Mouse (Mus musculus): ENCODE data around the gene Ptprh. TPM values are rescaled to one million over a fixed set of nuclear protein-coding genes. Genes with fewer than 3 reads are reported as not detected.

Gene Ptprh
- polyA plus RNA-seq (2015; fragmentation: Nextera tagmentation; extraction: Ambion mirVana) = not detected in 2 replicates

DNA sequence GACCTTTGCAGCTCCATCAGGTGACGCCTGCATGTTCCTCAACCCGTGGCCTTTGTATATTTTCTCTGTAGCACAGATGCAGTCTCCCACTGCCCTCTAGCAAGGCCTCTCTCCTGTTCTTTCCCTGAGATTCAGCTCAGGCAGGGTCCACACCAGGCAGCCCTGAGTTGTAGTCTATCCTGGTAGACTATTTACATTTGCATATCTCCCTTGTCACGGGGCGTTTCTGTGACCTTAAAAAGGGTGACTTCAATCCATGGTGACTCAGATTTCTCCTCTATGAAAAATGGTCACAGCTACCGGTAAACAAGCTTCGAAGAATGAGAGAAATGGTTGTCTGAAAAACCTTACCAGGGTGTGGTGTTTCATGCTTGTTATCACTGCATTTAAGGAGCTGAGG, at the start of gene Ptprh:
Gene Ptprh, minus strand, starts transcription at position 169 of the 400 bp plus-strand sequence.
- no peak for DNase-seq (ENCODE audit: low spot score)

DNA sequence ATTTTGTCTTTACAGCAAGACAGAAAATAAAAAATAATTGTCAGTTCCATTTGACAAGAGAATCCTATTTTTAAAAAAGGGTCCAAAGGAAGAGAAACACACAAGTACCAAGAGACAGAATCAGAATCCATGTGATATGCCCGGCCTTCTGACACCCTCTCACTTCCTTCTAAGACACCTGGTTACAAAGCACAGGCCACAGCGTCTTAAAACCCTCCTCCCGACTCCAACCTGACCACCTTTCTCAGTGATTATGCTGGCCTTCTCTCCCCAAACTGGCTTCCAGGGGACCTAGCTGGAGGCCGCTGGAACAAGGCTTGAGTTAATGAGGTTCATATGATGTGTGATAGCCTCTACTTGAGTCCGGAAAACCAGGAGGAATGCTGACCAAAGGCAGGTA, 49.5 kb upstream of the Ptprh start:
- peak; percentile 26 for DNase-seq (ENCODE audit: low spot score)

DNA sequence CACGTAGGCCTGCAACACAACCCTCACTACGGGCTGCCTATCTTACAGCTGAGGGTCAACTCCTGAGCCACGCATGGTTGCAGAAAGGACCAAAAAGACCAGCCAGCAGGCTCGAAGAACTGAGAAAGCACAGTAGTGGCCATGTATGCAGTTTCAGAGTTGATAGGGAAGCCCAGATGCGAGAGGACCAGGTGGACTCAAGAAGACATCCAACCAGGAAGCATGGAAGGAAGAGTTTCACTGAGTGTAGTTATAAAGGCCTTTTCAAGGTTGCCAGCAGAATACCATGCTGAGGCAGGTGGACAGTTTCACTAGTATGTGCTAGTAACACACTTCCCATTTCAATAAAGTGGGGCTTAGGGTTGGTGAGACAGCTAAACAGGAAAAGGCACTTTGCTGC, 48.9 kb upstream of the Ptprh start:
- DNase-seq (ENCODE audit: low spot score) = no peak

DNA sequence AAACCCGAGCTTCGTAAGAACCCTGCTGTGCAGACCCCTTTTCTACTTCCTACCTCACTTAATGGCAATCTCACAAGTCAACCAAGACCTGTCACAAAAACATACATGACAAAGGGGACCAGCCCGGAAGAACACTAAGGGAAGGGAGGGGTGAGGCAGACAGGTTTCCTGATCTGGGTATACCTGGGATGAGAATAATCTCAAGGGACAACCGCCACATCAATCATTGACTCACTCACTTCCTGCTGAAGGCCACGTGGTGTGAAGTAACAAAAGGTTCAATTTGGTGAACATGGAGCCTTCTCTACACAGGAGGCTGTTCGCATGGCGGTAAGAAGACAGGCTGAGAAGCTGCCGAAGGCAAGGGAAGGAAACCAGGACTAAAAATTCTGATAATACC, 47.7 kb upstream of the Ptprh start:
- peak; percentile 68 for DNase-seq (ENCODE audit: low spot score)

DNA sequence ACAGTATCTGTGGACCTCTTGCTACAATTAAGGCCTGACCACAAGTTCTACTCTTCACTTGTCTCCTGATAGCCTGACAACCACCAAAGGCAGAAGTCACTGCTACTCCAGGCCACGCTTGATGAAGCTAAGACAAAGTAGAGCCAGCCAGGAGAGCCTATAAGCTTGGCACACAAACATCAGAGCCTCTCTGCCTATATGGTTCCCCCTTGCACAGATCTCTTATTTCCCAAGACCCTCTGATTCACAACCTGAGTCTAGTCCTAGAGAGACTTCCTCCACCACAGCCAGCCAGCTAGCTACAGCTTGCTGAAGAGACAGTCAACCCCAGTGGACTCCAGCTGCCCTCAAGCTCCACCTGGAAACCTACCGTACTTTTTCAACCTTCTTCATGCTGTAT, 44.2 kb upstream of the Ptprh start:
- no peak for DNase-seq (ENCODE audit: low spot score)

DNA sequence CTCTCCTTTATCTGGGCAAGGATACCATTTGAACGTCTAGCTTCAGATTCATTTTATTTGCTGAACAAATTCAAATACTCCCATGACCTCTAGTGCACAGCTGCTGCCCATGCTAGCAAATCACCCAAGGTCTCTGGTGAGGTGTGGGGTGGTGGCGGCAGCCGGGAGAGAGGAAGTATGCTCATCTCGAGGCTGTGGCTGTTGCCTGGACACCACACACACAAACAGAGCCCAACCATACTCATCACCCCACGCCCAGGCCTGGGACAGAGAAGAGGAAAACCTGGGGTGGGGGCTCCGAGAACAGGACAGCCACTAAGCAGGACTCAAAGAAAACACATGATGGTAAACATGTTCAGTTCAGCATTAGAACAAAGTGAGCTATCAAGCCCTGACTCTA, 43.5 kb upstream of the Ptprh start:
- DNase-seq (ENCODE audit: low spot score) = no peak

DNA sequence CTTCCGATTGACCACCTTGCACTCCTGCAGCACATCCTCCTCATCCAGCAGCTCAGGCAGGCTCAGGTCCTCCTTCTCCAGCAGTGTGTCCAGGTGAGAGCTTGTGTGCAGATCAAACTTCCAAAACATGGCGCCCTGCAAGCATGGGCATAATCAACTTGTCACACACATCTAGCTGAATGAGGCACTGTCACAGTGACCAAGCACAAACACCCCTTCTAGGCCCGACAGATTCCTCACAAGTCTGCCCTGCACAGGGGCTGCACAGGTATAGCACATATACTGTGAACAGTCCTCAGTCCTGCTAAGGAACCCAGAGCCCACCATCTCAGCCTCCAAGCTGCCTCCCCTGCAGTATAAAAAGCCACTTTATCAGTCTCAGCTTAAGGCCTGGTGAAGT, 43.0 kb upstream of the Ptprh start:
- no peak for DNase-seq (ENCODE audit: low spot score)

DNA sequence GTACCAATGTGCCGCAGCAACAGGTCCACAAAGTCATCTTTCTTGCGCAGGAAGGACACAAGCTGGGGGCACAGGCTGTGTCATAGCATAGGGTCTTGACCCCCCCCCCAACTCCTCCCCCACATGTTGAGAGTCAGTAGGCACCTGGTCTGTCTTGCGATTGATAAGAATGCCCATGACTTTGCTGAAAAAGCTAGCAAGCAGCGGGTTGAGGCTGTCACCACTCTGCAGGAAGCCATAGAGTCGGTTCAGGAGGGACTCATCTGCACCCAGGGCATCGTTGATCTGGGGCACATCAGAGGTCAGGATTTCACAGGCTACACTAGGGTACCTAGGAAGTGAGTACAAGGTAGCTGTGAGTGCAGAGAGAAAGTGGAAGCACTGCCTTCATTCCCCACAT, 39.4 kb upstream of the Ptprh start:
- DNase-seq (ENCODE audit: low spot score) = no peak

DNA sequence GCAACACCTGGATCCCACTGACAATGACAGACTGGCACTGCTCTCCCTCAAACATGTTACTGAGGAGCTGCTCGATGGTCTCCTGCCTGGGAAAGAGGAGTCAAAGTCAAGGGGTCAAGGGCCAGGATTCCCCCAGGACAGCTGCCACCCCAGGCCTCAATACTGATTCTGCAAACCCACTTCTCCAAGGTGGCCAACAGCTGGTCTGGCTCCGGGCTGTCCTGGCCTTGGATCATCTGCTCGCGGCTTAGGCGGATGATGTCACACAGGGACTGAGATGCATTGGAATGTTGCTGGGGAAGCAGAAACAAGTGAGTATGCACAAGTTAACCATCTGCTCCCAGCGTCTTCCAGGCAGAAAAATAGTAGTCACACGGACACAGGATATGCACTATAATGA, 38.1 kb upstream of the Ptprh start:
- DNase-seq (ENCODE audit: low spot score) = no peak

DNA sequence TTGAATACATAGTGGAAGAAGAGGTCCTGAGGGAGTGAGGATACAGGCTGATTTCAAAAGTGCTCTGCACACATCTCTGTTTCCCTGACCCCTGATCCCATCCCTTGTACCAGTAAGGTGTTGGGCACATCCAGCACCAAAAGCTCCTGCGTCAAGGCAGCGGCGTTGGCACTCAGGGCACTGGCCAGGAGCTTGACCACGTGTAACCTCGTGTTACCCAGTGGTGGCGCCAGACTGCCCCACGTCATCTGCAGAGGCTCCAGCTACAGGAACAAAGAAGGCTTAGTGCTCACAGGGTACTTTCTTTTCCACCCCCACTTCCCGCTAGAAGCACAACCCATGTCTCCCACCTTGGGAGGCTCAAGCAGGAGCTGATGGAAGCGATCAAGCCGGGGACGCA, 37.3 kb upstream of the Ptprh start:
- no peak for DNase-seq (ENCODE audit: low spot score)

DNA sequence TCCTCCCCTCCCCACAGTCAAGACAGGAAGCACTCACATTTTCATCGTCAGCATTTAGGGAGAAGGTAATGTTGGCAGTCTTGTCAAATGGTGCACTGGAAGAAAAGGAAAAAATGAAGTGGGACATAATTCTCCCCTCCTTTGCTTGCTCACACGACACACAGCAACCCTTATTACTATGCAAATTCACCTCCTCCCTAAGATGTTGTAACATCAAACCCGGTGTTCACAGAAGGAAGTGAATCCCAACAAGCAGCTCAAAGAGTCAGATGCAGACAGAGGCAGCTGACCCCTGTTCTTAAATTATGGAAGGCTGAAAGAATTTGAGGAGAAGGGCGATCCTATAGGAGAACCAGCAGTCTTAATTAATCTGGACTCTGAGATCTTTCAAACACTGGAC, 32.3 kb upstream of the Ptprh start:
- DNase-seq (ENCODE audit: low spot score) = no peak

DNA sequence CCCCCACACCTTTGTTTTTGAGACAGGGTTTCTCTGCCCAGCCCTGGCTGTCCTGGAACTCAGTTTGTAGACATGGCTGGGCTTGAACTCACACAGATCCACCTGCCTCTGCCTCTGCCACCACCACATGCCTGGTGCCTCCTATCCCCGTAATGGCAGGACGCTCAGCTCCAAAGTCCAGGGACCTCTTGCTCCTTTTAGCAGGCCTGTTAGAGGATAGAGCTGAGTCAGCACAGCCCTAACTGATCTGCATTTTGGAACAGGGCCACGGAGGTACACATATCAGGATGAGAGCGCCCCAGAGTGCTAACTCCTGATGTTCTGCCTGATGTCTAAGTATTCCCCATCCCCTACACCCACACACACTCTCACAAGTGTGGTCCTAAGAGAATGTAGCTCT, 27.2 kb upstream of the Ptprh start, which contains the start of gene Tmem86b:
Gene Tmem86b, minus strand, starts transcription at position 392 of the 400 bp plus-strand sequence.
- no peak for DNase-seq (ENCODE audit: low spot score)

DNA sequence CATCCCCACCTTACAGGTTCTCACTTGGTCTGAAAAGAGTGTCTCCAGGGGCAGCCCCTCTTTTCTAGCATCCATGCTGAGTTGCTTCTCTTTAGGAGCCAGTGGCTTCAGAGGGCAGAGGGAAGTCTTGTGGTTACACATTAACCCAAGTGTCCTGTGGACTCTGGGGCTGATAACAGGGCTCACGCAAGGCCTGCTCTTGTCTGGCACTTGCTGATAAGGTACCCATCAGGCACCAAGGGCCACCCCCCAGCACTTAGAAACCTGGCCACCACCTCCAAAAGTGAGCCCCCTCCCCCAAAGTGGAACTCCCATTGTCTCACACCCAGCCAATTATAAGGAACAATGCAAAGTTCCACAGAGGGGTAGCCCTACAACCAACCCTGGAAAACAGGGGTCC, 26.4 kb upstream of the Ptprh start:
- no peak for DNase-seq (ENCODE audit: low spot score)

DNA sequence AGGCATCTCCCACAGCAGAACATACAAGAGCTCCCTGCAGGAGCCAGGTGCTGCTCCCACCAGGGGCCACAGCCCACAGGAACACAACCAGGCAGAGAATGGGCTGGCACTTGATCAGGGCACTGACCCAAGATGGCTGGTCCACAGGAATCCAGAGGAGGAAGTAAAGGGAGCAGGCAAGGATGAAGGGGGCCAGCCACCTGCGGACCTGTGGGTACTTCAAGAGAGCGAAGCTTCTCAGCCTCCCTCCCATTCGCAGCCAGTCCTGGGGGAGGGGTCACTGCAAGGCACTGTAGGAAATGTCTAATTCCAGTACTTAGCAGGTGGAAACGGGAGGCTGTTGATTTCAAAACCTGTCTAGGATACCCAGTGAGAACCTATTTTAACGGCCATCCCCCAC, 25.7 kb upstream of the Ptprh start:
- no peak for DNase-seq (ENCODE audit: low spot score)

DNA sequence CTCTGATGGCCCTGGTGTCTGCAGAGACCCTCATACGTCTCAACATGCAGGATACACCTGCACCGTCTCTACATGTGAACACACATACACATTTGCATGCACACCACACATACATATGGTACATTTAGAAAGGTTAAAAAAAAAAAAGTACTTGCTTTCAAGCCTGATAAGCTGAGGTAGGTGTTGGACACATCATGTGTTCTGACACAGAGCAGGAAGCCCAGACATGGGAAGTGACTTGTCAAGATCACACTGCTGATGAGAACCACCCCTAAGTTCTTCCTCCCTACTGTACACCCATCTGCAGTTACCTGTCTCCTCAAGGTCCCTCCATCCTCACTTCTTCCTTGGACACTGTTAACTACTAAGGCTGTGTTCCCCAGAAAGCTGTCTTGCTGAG, 22.1 kb upstream of the Ptprh start:
- DNase-seq (ENCODE audit: low spot score) = no peak

DNA sequence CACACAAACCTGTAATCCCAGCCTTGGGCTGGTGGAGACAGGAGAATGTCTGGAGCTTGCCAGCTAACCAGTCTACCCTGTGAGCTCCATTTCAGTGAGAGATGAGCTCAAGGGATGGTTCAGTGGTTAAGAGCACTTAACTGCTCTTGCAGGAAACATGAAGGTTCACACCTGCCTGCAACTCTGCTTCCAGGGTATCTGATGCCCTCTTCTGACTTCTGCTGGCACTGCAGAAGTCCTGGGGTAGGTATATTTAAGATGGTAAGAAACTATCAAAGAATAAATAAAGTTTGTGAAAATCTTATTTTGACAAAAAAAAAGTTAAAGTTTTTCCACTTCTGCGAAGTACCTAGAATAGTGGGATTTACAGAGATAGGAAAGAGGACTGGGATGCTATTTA, 20.5 kb upstream of the Ptprh start:
- peak; percentile 42 for DNase-seq (ENCODE audit: low spot score)

DNA sequence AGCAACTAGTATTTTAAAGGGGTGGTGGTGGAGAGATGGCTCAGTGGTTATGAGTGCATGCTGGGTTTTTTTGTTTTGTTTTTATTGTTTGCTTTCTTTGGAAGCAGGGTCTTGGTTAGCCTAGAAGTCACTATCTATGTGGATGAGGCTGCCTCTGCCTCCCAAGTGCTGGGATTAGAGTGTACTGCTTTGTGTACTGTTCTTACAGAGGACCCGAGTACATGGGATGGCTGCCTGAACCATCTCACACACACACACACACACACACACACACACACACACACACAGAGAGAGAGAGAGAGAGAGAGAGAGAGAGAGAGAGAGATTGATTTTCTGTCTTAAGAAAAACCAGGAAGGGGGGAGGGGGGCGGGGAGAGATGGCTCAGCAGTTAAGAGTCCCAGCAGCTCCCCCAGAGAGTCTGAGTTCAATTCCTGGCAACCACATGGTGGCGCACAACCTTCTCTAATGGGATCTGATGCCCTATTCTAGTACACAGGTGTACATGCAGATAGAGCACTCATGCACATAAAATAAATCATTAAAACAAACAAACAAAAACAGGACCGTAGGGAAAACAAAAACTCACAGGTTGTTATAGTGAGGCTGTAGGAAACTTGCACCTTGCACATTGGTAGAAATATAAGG, 19.8 kb upstream of the Ptprh start:
- DNase-seq (ENCODE audit: low spot score) = peak; percentile 75

DNA sequence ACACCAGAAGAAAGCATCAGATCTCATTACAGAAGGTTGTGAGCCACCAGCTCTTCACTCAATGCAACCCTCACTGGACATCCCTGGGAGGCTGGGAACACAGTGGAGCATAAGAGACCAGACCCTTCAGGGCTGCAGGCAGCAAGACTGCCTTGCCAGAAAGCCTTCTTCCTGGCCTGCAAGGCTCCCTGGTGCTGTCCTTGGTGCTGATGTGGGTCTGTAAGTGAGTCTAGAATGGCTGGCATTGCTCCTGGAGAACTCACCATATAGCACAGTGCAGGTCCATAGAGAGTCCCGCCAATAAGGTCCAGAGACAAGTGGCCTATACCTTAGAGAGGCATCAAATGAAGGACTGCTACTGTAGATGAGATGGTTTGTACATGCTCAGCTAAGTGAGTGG, 16.1 kb upstream of the Ptprh start:
- peak; percentile 62 for DNase-seq (ENCODE audit: low spot score)

DNA sequence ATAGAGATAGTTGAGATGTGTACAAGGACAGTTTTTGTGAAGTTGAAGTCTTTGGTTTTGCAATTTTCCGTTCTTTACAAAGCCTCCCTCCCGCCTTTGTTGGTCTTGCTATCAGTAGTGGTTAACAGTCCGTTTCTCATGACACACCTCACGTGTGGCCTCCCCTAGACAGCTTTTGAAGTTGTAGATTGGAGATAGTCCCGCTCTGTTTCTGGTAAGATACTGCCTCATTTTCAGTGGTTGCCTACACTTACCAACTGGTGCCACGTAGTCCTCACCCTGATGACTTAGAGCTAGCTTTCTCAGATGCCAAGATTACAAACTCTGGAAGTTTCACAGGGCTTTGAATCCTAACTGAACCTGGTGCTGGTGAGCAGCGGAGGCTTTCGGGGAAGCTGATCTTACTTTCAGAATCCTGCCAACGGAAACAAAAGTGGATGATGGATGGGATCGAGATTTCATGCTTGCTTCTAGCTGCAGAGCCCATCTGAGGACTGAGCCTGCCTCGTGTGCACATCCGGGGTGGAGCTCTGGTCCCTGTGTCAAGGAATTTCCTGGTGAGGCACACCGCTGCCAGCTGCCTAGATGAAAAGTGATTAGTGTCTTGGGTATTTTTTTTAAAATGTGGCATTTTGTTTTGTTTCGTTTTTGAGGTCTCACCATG, 10.0 kb upstream of the Ptprh start:
- peak; percentile 58 for DNase-seq (ENCODE audit: low spot score)

DNA sequence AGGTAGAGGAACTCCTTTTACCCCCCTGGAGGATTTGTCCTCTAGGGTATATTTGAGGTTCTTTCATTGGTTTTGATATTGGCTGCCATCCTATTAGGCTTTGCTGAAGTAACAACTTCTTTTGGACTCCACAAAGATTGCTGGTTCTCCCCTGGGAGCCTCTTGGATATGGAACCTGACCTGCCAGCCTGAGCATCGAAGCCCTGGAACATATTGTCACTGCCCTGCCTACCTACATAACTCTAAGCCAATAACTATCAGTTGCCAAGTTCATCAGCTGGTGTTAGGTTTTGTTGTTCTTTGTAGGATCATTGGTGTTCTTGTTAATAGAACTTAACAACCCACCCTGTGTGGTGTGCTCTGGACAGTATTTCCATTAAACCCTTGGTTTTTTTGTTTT, 9.1 kb upstream of the Ptprh start:
- no peak for DNase-seq (ENCODE audit: low spot score)

DNA sequence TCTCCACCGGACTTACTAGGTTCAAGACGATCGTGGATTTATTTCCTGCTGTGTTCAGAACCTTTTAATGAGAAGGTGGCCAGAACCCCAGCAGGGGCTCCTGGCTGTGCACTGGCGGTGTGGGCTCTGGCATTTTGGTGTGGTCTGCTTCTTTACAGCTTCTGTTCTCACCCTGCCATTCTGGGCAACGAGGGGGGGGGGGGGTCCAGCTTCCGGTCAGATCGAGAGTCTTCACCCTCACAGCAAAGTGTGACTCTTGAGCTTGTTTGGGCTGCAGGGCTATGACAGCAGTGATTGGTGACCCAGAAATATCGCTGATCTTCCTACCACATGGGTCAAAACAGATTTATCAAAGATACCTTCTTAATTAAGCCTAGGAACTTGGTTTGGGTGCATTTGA, 8.5 kb upstream of the Ptprh start:
- no peak for DNase-seq (ENCODE audit: low spot score)

DNA sequence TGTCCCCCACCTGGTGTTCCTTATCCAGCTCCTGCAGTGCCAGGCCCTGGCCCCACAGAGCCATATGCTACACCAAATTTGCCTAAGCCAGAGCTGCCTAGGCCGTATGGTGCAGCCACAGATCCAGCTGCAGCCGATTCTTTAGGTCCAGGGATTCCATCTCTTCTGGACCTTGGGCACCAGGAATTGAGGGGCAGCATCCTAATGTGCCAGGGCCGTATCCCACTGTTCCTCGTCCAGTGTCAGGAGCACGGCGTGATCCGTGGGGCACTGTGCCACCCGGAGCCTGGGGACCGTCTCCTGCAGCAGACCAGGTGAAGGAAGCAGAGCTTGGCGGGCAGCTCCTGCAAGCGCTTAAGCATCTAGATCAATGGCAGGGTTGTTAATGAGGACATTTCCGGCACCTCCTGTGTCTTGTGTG, 8.1 kb upstream of the Ptprh start:
- DNase-seq (ENCODE audit: low spot score) = no peak

DNA sequence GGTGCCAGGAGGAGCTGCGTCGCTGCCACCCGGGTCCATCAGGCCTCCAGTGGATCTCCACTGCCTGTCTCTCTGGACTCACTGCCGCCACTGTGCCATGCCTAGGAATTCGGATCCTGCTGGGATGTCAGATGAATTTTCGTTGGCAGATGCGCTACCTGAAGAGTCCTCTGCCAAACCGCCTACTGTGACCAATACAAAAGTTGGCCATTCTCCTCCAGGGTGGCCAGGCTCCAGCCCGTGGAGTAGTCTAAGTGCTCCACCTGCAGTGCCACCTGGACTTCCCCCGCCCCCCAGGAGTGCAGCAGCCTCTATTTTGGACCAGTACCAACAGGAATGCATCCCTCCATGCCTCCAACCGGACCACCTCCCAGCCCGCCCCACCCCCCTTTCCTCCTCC, 7.7 kb upstream of the Ptprh start:
- no peak for DNase-seq (ENCODE audit: low spot score)

Data from thymus, postnatal 0 days (tissue).